Mouse (Mus musculus) spleen, adult 2 months (tissue): ENCODE data around the gene Caskin2.

ENCODE experiments used
- CTCF ChIP-seq: fragments of 200-500 bp; IDR thresholded peaks from 2 replicates; pipeline ENCODE4 v1.5.1; 2011; ENCODE audit warnings: mild to moderate bottlenecking, inconsistent platforms; ENCODE audit not compliant: insufficient read depth, insufficient read length, insufficient replicate concordance; ENCODE audit errors: extremely low read depth
- POLR2A ChIP-seq: fragments of 200-500 bp; IDR thresholded peaks from 2 replicates; pipeline ENCODE4 v1.6.1; 2011; ENCODE audit warnings: low read depth, low read length, inconsistent platforms

DNA sequence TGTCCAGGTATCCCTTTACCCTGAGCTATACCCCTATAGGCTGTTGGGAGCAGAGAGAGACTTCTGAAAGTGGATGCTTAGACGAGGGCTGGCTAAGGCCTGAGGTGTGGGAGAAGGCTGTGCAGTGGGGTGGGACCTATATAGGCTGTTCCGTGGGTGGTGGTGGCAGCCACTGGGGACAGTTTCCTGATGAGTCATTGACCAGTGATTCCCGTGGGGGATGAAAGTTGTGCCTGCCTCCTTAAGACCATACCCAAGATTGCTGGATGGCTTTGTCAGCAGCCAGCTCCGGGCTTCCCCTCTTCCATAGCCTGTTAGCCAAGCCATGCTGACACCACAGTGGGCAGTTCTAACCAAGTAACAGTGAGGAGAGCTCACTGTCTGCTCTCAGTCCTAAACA is 7.6 kb upstream of the Caskin2 start:
- no peak for TF ChIP-seq POLR2A
- TF ChIP-seq CTCF: no peak
